Mouse (Mus musculus) midbrain, embryonic 14.5 days (tissue): Measurements from ENCODE around the gene Arhgap4. TPM values are rescaled to one million over a fixed set of nuclear protein-coding genes. Genes with fewer than 3 reads are reported as not detected.

ENCODE experiments used
- ATAC-seq: fragments of 200-750 bp; cut with Nextera tagmentation; 2 replicates; pipeline ENCODE4 v1.8.0; 2017; ENCODE audit warnings: moderate number of reproducible peaks, moderate library complexity; ENCODE audit not compliant: low FRiP score, low TSS enrichment
- DNase-seq: peaks from one replicate; pipeline ENCODE4 v3.0.0-alpha.2; 2015
- H3K27ac ChIP-seq: fragments of 300-500 bp; sonication (generic); replicated peaks from 2 replicates; pipeline ENCODE4 v1.5.1; 2014; ENCODE audit warnings: mild to moderate bottlenecking, low read depth, low read length, moderate library complexity
- H3K27me3 ChIP-seq: fragments of 300-500 bp; sonication (generic); 2 replicates; pipeline ENCODE4 v1.6.1; 2014; ENCODE audit warnings: low read length, control low read depth, mixed read lengths; ENCODE audit not compliant: control insufficient read depth, insufficient read depth
- H3K36me3 ChIP-seq: fragments of 300-500 bp; sonication (generic); 2 replicates; pipeline ENCODE4 v1.6.1; 2014; ENCODE audit warnings: low read length, control low read depth; ENCODE audit not compliant: control insufficient read depth, insufficient read depth
- H3K4me1 ChIP-seq: fragments of 300-500 bp; sonication (generic); 2 replicates; pipeline ENCODE4 v1.6.1; 2014; ENCODE audit warnings: mild to moderate bottlenecking, antibody characterized with exemption, low read length, control low read depth; ENCODE audit not compliant: control insufficient read depth, insufficient read depth
- H3K4me2 ChIP-seq: fragments of 300-500 bp; sonication (generic); 2 replicates; pipeline ENCODE4 v1.6.1; 2014; ENCODE audit warnings: mild to moderate bottlenecking, low read length, moderate library complexity
- H3K4me3 ChIP-seq: fragments of 300-500 bp; sonication (generic); replicated peaks from 2 replicates; pipeline ENCODE4 v1.5.1; 2014; ENCODE audit warnings: low read depth, low read length
- H3K9ac ChIP-seq: fragments of 300-500 bp; sonication (generic); replicated peaks from 2 replicates; pipeline ENCODE4 v1.6.1; 2014; ENCODE audit warnings: mild to moderate bottlenecking, low read length, moderate library complexity
- H3K9me3 ChIP-seq: fragments of 300-500 bp; sonication (generic); 2 replicates; pipeline ENCODE4 v1.6.1; 2016; ENCODE audit warnings: low read length, control low read depth, mixed read lengths; ENCODE audit not compliant: control insufficient read depth
- WGBS: fragments of 180-500 bp; shearing (Covaris S2); extraction: QIAGEN DNeasy Blood & Tissue Kit; methylation state at CpG from one replicate; pipeline ENCODE4 v1.1.7; 2014; 5-methylcytosine and 5-hydroxymethylcytosine counted together
- polyA plus RNA-seq: library from polyadenylated mRNA; unstranded; fragments of >200 nt; fragmentation: Nextera tagmentation; extraction: Ambion mirVana; gene quantifications from 2 replicates; pipeline ENCODE4 v1.2.1, GENCODE M21; 2014

The Arhgap4 gene
- polyA plus RNA-seq, 1 experiment from 2014 or later = 2.1 TPM

DNA sequence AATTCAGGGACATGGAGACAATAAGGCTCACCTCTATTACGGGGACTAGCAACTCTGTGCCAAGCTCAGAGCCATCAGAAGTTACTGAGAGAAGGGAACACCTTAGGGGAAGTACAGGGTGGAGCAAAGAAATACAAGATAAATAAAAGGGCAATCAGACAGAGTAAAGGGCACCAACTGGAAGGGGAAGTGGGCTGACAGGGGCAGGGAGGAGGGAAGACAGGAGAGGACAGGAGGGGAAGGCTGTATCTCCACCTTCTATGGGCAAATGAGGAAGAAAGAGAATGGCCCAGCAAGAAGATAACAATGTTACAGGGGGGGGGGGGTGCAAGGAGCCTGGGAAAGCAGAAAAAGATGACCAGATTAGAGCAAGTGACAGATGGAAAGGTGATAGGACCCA is 44.7 kb downstream of the Arhgap4 start:
- Histone ChIP-seq H3K27ac (no peak overlapping the region), H3K4me2 (peak overlapping the region; percentile 32), H3K9me3 (no peaks in the 10 kb centered on the region), H3K36me3 (no peaks in the 10 kb centered on the region), H3K4me3 (no peak overlapping the region), H3K4me1 (peaks cover 8% of the 10 kb centered on the region; the same call in 1 of the 2 replicates), H3K9ac (no peak overlapping the region), H3K27me3 (no peaks in the 10 kb centered on the region)
- DNase-seq (no peak), ATAC-seq (no peak)
- WGBS = 74% methylated on average over 1 of the region's 1 CpGs

GRCm38 (mm10) chrX:73875881-73876280 is 45.8 kb downstream of the Arhgap4 start:
- Histone ChIP-seq H3K4me3 (no peak overlapping the region), H3K27me3 (no peaks in the 10 kb centered on the region), H3K9ac (no peak overlapping the region), H3K9me3 (no peaks in the 10 kb centered on the region), H3K4me2 (peak overlapping the region; percentile 32), H3K27ac (no peak overlapping the region), H3K36me3 (no peaks in the 10 kb centered on the region), H3K4me1 (peaks cover 8% of the 10 kb centered on the region; the same call in 1 of the 2 replicates)
- ATAC-seq = no peak
- no peak for DNase-seq
- 74% methylated on average over 2 of the region's 2 CpGs for WGBS

GRCm38 (mm10) chrX:73871956-73872355 is 49.7 kb downstream of the Arhgap4 start:
- H3K27me3 ChIP-seq = no peaks in the 10 kb centered on the region
- no peak for ATAC-seq

GRCm38 (mm10) chrX:73871474-73871873 is 50.2 kb downstream of the Arhgap4 start:
- Histone ChIP-seq H3K9ac (no peak overlapping the region), H3K27me3 (no peaks in the 10 kb centered on the region)
- no peak for DNase-seq

More at GRCm38 (mm10) chrX:73871956-73872355, 49.7 kb downstream of the Arhgap4 start:
- Histone ChIP-seq H3K9ac (no peak overlapping the region), H3K4me2 (no peak overlapping the region), H3K4me1 (peaks cover 17% of the 10 kb centered on the region; the same call in 1 of the 2 replicates), H3K36me3 (no peaks in the 10 kb centered on the region), H3K27ac (0 out of 2 replicates have a peak overlapping the region, but pooled peaks have one; percentile 45), H3K4me3 (no peak overlapping the region), H3K9me3 (no peaks in the 10 kb centered on the region)
- WGBS = 44% methylated on average over 1 of the region's 1 CpGs
- DNase-seq = no peak

GRCm38 (mm10) chrX:73869334-73869733 is 52.3 kb downstream of the Arhgap4 start:
- Histone ChIP-seq H3K4me3 (no peak overlapping the region), H3K9ac (no peak overlapping the region), H3K27ac (no peak overlapping the region), H3K4me1 (peaks cover 27% of the 10 kb centered on the region; the same call in 1 of the 2 replicates), H3K36me3 (0 out of 2 replicates have a peak, but pooled peaks cover 5% of the 10 kb centered on the region), H3K9me3 (no peaks in the 10 kb centered on the region), H3K4me2 (no peak overlapping the region), H3K27me3 (no peaks in the 10 kb centered on the region)
- 9% methylated on average over 5 of the region's 5 CpGs for WGBS
- ATAC-seq (no peak), DNase-seq (no peak)

More at GRCm38 (mm10) chrX:73871474-73871873, 50.2 kb downstream of the Arhgap4 start:
- ATAC-seq = no peak
- Histone ChIP-seq H3K27ac (no peak overlapping the region), H3K4me2 (no peak overlapping the region), H3K4me1 (peaks cover 17% of the 10 kb centered on the region; the same call in 1 of the 2 replicates), H3K9me3 (no peaks in the 10 kb centered on the region), H3K36me3 (no peaks in the 10 kb centered on the region), H3K4me3 (no peak overlapping the region)

DNA sequence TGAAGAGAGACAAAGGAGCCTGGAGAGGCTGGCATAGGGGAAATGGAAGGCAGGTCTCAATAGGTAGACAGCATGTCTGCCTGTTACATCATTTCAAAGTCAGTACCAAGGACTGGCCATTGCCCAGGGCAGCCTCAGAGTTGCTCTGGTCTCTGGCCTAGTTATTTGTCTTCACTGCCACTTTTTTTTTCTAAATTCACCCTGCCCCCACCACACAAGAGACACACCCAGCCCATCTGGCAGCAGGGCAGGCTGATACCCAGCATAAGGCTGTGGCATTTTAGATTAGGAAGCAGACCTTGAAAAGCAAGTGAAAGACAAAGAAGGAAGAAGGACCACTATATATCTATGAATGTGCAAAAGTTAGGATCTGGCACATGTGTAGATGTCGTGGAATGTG is 53.8 kb downstream of the Arhgap4 start:
- DNase-seq = no peak
- Histone ChIP-seq H3K9ac (no peak overlapping the region), H3K4me3 (no peak overlapping the region), H3K27me3 (no peaks in the 10 kb centered on the region), H3K27ac (peak overlapping the region; percentile 74), H3K4me1 (peaks cover 29% of the 10 kb centered on the region; the same call in 1 of the 2 replicates), H3K4me2 (no peak overlapping the region), H3K36me3 (0 out of 2 replicates have a peak, but pooled peaks cover 12% of the 10 kb centered on the region), H3K9me3 (no peaks in the 10 kb centered on the region)
- no peak for ATAC-seq
- WGBS = 74% methylated on average over 1 of the region's 1 CpGs

- peak overlapping the region; percentile 12; the same call in 1 of the 2 replicates for H3K4me2 ChIP-seq
- no peaks in the 10 kb centered on the region for H3K9me3 ChIP-seq
- no peak overlapping the region for H3K9ac ChIP-seq
- no peak overlapping the region for H3K4me3 ChIP-seq
- 28% methylated on average over 3 of the region's 3 CpGs for WGBS
- H3K27ac ChIP-seq = peak overlapping the region; percentile 74
- peaks cover 27% of the 10 kb centered on the region; the same call in 1 of the 2 replicates for H3K4me1 ChIP-seq
- H3K36me3 ChIP-seq = 0 out of 2 replicates have a peak, but pooled peaks cover 17% of the 10 kb centered on the region
- 0 out of 2 replicates have a peak, but pooled peaks have one; percentile 37 for ATAC-seq
- peak; percentile 56 for DNase-seq
- H3K27me3 ChIP-seq = no peaks in the 10 kb centered on the region
These were observed 54.4 kb downstream of the Arhgap4 start for GRCm38 (mm10) chrX:73867256-73867655.

GRCm38 (mm10) chrX:73864692-73865091 is 57.0 kb downstream of the Arhgap4 start:
- Histone ChIP-seq H3K4me2 (no peak overlapping the region), H3K27me3 (no peaks in the 10 kb centered on the region), H3K4me1 (peaks cover 27% of the 10 kb centered on the region; the same call in 1 of the 2 replicates), H3K36me3 (peaks cover 30% of the 10 kb centered on the region), H3K9ac (no peak overlapping the region), H3K9me3 (no peaks in the 10 kb centered on the region), H3K27ac (peak overlapping the region; percentile 70), H3K4me3 (no peak overlapping the region)
- 39% methylated on average over 3 of the region's 3 CpGs for WGBS
- ATAC-seq = peak; percentile 68; the same call in 1 of the 2 replicates
- DNase-seq = peak; percentile 86

- ATAC-seq (no peak), DNase-seq (no peak)
- no peak overlapping the region for H3K27ac ChIP-seq
- H3K4me2 ChIP-seq = no peak overlapping the region
- H3K4me1 ChIP-seq = no peaks in the 10 kb centered on the region
- H3K9ac ChIP-seq = no peak overlapping the region
- WGBS = 74% methylated on average over 3 of the region's 3 CpGs
- no peaks in the 10 kb centered on the region for H3K27me3 ChIP-seq
- H3K36me3 ChIP-seq = peaks cover 36% of the 10 kb centered on the region
- no peaks in the 10 kb centered on the region for H3K9me3 ChIP-seq
- no peak overlapping the region for H3K4me3 ChIP-seq
These were observed 66.6 kb downstream of the Arhgap4 start for GRCm38 (mm10) chrX:73855087-73855408.
